Mouse (Mus musculus): ENCODE measurements at regions not wholly inside any gene's neighbourhood (a gene's known extent, or its start where the extent isn't known, plus 50 kb on each side); places are given as distances from the start of the nearest gene placed in this dataset.

DNA sequence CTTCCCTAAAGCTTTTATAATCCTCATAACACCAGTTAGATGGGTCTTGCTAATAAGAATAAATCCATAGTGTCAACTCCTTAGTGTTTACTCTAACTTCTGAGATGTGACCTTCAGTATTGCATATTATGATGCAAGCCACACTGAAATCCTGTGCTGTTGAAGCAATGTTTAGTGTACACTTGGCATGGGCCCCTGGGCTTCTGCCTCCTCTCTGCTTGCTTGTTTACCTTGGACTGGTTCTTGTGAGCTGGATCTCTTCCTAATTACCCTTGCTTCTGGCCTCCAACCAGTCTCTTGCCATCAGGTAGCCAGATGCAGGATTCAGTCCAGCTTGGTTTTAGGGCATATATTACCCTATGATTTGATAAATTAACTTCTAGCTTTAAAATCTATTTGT lies 57.0 kb downstream of the Rgs2 start:
- DNase-seq (ENCODE audit: low spot score), result no peak

DNA sequence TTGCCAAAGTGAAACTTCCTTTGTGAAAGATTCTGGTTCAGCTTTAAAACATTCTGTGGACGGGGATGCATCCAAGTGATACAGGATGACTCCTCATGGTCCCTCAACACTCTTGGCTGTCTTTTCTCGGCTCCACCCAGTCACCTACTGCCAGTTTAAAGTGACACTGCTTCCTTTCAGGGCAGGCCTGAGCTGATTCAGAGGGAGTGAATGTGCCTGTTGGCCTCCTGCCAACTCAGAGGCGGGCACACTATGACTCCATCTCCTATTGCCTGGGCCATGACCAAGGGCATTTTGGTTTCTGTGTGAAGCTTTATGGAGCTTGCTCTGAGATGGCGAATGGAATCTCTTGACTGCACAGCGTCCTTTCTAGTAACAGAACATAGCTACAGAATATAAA lies 62.5 kb downstream of the Rgs2 start:
- peak; percentile 54 for DNase-seq (ENCODE audit: low spot score)

DNA sequence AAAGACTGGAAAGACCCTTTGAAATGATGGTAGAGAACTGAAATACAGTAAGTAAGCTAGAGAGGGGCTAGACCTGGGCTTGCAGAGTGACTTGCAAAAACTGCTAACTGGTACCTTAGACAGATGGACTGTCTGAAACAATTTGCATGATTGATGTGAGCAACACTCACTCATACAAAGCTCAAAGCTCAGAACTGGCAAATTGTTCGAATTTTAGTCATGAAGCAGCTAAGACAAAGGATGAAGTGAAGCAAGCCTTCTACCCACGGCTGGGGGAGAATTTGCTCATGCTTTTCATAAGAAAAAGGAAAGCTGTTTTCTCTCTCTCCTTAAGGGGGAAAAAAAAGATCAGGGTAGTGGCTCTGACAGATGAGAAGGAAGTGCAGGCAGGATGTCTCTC lies 64.5 kb downstream of the Rgs2 start:
- no peak for DNase-seq (ENCODE audit: low spot score)

DNA sequence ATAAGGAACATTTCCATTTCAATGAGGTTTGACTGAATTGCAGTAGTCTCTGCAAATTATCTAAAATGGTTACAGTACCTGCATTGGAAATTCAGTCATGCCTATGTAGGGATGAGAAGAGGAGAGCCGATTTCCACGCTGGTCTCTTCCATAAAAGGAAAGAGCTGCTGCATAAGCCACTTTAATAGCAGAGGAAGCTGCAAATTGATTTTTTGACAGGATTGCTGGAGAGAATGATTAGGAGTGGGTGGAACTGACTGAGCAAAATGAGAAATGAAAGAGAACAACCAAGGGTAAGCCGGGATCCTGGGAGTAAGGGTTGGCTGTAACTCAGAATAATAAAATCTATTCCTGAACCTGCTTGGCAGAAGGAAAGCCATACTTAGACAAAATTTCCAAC lies 65.4 kb downstream of the Rgs2 start:
- DNase-seq (ENCODE audit: low spot score), result no peak

DNA sequence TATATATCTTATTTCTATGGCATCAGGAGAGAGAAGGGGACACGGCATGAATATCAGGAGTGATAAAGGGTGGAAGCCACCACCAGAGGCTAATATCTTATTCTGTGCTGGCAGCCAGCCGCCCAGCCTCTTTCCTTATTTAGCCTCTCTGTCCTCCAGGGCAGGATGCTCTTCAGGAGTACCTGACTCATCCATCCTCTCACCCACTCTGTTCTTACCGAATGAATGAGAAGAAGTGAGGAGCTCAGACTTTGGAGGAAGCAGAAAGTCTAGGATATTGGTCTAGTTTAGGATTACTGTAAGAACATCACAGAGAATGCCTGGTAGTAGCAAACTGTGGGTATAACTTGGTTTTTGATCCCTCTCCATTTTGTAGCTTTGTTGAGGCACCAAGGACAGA lies 73.2 kb downstream of the Rgs2 start:
- DNase-seq (ENCODE audit: low spot score), result no peak

DNA sequence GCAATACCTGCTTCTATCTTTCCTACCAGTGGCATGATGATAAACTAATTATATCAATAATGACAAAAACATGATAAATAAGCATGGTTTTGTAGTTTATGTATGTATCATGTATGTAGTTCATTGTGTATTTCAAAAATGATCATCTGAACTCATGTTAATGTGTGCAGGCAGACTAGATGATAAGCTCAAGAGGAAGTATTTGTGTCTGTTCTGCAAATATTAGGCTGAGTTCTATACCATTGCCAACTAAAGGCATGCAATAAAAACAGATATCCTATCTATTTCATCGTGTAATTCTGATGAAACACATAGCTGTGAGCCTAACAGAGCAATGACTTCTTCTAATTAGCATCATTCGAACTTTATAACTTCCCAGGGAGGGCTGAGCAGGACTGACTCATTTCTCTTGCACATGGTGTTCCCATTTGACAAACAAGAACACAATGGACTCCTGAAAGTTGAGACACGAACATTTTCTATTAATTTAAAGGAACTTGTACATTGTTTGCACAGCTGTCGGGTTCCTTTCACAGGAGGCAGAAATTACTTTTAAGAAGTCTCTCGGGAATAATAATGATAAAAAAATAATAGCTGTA lies 74.3 kb downstream of the Rgs2 start:
- DNase-seq (ENCODE audit: low spot score), result no peak

DNA sequence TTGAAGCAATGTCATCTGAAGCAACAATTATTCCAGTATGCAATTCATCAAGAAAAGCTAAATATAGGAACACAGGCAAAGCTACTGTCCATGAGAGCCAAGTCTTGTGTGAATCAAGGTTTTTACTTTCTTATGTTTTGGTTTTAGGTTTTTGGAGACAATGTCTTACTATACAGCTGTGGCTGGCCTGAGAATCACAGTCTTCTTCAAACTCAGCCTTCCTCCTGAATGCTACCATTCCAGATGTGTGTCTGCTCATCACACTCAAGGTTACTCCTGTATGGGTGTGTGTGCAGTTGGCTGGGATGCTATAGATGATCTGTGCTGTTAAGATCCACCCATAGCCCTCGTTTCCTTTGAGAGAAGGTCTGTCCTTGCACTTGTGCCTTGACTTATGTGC lies 81.5 kb downstream of the Rgs2 start:
- DNase-seq (ENCODE audit: low spot score), result no peak

DNA sequence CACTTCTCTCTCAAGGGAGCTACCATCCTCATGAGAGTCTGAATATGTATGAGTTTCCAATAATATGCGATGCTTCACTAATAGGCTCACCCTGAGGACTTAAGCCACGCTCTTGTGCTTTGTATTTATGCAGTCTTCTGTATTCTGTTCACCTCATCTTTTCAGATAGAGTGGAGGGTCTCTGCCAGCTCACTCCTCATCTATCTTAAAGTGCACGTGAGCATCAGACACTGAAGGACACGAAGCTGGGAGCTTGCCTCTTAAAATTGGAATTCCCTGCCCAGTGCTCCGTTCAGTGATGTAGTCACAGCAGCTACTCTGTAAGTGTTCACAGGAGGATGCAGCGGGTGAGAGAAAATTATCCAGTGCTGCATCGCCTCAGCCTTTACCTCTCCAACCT lies 83.7 kb downstream of the Rgs2 start:
- DNase-seq (ENCODE audit: low spot score), result no peak

DNA sequence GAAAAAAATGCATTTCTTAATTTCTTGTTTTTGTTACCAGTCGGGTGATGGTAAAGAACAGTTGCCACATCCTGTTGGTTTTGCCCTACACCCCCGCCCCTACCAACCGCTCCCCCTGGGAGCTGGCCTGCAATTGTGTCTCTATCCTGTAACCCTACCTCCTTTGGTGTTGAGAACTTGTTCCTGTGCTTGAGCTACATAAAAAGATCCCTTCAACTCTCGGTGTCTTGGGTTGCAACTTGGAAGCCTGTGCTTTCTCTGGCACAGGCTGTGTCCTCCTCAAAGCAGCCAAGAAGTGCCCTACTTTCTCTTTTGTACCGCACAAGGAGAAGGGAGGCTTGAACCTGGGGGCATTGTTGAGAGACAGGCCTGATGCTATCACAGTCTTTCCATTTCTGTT lies 85.0 kb downstream of the Rgs2 start:
- peak; percentile 85 for DNase-seq (ENCODE audit: low spot score)

DNA sequence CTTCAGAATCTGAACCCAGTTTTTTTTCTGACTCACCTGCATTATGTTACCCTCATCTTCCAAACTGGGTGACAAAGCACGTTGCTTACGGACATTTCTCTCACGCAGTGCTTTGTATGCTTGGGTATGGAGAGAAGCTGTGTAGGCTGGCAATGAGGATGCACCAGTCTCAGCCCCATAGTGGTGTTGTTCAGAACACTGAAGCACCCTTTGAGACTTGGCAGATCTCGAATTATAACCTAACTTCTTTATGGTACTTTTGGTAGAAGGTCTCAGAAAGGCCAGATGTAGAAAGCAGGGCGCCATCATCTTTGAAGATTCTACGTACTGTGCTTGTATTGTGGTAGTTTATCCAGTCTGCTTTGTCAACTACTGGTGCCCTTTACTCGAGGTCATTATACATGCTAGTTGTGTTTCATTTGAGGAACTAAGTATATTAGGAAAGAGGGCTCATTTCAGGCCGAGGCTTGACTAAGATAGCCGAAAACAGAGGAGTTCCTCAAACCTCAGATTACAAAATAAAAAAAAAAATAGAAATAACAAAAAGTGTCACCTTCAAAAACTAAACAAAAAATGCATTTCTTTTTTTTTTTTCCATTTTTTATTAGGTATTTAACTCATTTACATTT lies 85.7 kb downstream of the Rgs2 start:
- DNase-seq (ENCODE audit: low spot score), result peak; percentile 19

DNA sequence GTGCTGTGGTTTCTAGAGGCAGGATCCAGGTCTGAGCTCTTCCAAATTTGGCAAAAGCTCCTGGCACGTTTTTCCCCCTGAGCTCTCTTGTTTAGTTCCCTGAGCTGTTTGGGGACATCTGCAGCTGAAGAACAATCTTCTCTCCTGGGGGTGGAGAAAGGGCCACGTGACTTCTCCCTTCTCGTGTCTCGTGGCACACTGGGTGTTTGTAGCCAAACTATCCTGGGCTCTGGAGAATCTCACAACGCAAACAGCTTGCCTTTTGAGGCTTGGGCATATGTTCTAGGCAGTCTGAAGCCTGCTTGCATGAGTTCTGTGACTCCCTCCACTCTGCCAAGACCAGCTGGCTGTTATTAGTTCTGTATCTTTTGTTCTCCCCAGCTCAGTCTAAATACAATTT lies 86.3 kb downstream of the Rgs2 start:
- peak; percentile 26 for DNase-seq (ENCODE audit: low spot score)

DNA sequence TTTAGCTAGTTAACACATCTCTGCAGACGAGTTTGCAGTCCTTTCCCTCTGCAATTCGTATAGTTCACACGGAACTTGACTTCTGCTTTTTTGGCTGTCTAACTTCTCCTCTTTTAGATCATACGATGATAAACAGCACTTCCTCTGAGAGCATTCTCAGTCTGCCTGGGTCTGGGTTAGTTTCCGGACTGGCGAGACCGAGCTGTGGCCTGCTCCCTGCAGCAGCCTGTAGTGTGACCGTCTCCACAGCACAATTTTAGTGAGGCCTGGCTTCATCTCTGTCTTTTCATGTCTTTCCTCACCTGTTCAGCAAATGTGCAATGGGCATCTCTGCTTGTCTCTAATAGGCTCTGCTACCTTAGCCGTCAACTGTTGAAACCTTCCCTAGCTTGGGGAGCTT lies 87.4 kb downstream of the Rgs2 start:
- peak; percentile 46 for DNase-seq (ENCODE audit: low spot score)

DNA sequence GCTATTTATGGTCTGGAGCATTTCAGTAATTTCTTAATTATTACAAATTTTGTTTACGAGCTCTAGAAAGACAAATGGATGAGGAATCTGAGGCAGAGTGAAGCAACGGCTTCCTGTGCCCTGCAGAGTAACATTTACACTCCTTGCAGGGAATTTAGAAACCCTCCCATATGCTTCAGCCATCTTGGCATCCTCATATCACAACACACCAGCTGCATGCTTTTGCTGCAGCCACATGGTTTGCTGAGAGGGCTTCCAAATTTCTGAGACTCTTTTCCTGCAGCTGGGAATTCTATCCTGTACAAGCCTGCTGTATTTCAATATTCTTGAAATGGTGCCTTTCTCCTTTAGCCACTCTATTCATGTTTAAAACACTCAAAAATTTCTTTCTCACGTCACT lies 91.4 kb downstream of the Rgs2 start:
- no peak for DNase-seq (ENCODE audit: low spot score)

DNA sequence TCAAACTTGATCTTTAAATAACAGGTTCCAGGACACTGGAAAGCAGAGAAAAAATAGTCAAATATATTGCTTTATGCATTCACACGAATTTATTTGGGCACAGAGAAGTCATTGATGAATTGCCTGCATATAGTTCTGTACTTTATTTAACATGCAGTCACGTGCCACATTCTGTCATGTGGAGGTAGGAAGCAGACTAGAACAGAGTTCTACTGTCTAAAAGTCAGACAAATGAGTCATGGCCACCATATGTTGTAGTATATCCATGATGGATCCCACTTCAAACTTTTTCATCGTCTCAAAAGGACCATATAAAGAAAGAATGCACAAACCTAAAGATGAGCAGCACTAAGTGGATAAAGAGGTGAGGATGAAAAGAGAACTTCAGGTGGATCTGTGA lies 92.7 kb downstream of the Rgs2 start:
- no peak for DNase-seq (ENCODE audit: low spot score)

DNA sequence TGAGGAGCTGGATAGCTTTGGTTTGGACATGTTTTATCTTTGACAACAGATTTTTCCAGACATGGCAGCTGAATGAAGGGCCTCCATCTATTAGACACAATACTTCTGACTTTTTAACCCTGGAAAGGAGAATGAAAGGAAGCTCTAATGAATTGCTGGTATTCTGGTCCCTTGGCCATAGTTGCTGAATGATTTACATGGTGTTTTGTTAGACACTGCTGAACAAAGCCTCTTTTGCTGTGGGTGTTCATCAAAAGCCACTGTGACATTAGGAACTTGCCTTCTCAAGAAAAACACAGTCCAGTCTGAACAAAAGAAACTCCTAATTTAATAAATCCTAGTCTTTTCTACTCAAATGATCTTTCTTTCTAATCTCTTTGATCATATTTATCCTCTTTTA lies 93.4 kb downstream of the Rgs2 start:
- DNase-seq (ENCODE audit: low spot score), result no peak

DNA sequence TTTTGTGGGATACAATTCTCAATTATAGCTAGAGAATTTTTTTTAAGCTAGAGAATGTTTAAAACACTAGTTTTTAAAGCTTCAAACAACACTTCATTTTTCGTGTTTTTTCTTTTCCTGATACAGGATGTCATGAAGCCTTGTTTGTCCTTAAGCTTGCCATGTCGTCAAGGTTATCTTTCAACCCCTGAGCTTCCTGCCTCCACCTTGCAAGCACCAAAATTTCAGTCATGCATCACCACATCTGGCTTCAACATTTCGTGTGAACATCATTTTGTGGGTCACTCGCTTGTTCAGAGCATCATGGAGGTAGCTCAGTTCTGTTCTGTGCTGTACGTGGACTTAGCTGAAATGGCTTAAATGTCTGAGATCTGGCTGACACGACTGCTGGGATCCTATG lies 96.6 kb downstream of the Rgs2 start:
- DNase-seq (ENCODE audit: low spot score), result peak; percentile 35

DNA sequence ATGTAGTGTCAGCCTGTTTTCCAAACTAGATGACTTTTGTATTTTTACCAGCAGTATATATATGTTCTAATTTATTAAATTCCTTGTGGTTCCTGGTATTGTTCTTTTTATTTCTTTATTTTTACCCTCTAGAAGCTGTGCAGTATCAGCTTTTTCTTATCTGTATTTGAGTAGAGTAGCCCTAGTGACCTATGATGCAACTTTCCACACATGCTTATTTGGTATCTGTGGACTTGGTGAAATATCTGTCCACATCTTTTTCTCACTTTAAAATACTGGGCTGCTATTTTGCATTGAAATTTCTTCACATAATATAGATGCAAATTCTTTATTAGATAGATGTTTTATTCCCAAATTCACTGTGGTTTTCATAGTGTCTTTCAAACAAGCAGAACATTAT lies 97.1 kb downstream of the Rgs2 start:
- DNase-seq (ENCODE audit: low spot score), result no peak

DNA sequence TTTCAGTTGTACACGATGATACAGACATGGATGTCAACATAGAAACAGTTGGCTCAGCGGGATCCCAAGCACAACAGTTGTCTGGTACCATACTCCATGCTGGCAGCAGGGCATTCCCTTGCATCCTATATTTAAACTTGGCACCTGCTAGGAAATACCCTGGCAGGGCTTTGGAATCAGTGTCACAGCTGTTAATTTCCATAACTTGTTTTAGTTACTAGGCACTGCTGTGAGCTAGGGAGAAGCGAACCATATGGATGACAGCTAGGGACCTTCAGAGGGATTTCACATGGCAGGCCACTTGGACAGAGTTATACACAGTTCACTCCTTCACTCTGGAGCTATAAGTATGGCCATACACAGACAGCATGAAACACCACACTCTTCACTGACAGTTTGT lies 100.0 kb downstream of the Rgs2 start:
- DNase-seq (ENCODE audit: low spot score), result no peak

DNA sequence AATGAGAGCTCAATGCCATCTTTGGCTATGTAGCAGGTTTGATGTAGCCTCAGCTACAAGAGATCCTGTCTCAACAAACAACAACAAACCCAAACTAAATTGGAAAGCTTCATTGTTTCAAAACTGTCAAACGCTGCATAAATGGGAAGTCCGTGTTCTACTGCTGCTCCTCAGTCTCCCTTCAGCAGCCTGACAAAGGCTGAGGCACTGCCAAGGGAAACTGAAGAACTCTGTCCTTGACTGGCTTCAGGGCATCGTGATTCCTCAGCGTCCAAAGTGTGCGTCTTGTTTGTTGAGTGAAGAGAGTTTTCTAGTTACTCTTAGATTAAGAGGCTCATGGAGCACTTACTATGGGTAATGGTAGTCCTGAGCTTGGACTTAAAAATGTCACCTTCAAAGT lies 100.7 kb downstream of the Rgs2 start:
- DNase-seq (ENCODE audit: low spot score), result no peak

DNA sequence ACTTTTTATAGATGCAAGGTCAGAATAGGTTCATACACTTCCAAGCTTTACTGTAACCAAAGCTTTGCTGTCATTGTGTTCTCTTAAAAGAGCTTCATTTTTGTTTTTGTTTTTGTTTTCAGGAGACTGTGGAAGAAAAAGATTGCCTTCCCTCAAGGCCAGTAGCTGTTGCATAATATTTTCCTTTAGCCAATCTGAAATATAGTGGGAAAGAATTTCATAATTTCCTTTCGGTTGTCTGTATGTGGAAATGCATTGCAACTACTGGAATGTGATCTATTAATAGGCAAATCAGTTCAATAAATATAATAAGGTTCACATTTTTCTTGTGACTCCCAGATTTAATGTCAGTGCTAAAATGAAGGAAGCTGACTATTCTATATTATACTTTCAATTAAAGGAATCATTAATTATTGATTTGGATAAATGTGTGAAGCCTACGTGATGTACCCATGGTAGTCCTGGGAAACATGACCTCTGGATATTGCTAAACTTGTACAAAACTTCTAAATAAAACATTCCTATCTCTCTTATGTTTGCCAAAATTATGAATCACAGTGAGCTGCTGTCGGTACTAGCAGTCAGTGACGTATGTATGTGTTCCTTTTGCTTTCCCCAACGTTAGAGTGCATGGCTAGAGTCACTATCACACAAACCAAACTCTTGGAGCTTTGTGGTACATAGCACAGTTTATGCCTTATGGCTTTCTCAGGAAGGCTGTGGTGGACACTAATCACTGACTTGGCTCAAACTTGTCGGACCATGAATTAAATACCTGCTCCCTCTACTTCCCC lies 102.6 kb downstream of the Rgs2 start:
- DNase-seq (ENCODE audit: low spot score), result no peak

DNA sequence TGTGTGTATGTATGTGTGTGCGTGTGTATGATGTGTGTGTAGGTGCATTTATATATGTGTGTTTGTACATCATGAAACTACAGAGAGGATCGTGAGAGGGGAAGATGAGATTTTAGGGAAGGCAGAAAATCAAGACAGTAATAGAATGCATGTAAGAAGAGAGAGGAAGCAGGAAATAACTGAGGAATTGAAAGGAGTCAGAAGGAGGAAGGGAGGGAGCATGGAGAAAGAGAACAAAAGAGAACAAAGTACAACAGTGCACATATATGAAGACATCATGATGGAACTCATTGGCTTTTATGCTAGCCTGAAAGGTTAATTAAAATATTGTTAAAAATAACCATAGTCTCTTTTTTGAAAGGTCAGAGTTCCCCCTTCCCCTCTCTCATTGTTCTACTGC lies 111.4 kb downstream of the Uchl5 start:
- DNase-seq (ENCODE audit: low spot score), result no peak

DNA sequence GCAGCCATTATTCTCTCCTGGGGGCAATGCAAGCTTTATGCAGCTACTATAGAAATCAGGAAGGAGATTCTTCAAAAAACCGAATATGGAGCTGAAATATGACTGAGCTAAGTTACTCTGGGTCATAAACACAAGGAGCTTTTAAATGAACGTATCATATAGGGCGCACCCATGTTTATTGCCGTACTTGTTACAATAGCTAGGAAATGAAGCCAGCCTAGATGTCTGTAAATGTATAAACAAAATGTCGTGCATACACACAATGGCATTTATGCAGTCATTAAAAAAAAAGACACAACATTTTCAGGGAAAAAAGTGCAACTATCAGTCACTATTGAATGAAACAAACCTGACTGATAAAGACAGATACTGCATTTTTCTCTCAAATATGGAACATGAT lies 111.0 kb downstream of the Uchl5 start:
- DNase-seq (ENCODE audit: low spot score), result no peak

DNA sequence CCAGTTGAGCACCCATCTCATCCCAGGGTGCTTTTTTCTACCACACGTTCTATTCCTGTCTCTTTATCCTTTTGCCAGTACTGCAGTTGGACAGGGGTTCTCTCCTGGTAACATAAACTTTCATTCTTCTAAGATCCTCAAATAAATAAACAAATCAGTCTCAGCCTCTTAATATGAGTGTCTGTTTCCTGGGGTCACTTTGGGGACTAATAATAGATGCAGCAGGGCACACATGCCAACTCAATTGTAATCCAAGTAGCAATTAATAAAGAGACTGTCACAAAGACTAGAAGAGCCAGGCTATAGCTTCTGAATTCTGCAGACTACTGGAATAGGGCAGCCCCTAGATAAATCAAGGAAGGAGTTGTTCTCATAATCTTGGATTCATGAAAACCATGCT lies 108.9 kb downstream of the Uchl5 start:
- DNase-seq (ENCODE audit: low spot score), result no peak

DNA sequence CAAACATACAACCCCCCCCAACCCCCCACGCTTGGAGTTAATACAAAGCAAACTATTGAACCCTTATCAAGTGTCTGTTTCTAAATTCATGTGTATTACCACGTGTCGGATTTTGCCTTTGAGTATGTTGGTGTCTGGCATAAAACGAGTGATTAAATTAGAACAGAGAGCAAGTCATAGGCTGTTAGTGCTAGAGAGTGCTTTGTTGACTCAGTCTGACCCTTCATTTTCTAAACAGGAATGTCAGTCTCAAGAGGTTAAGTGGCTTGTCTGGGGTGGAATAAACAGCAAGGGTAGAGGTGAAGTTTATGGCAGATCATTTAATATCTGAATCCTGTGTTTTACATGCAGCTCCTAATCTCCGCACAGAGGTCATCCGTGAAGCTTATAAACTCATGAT lies 104.1 kb downstream of the Uchl5 start:
- no peak for DNase-seq (ENCODE audit: low spot score)
